Mouse (Mus musculus) liver, embryonic 14.5 days (tissue): ENCODE data around the gene Atxn1. TPM values are rescaled to one million over a fixed set of nuclear protein-coding genes. Genes with fewer than 3 reads are reported as not detected.

Experiments used
- ATAC-seq: fragments of 200-750 bp; cut with Nextera tagmentation; 2 replicates; pipeline ENCODE4 v1.8.0; 2017; ENCODE audit warnings: moderate number of reproducible peaks, mild to moderate bottlenecking, moderate library complexity; ENCODE audit not compliant: insufficient read depth
- DNase-seq, 3 experiments: peaks; one replicate each; pipeline ENCODE4 v3.0.0-alpha.2; 2012 to 2013; ENCODE audit warnings: low read depth in 3 of 3, low spot score in 3 of 3
- H3K27ac ChIP-seq: fragments of 300-500 bp; sonication (generic); 2 replicates; pipeline ENCODE4 v1.5.1; 2014; ENCODE audit warnings: moderate library complexity, mild to moderate bottlenecking, control low read depth, inconsistent platforms
- H3K27me3 ChIP-seq: fragments of 300-500 bp; sonication (generic); 2 replicates; pipeline ENCODE4 v1.6.1; 2014; ENCODE audit warnings: mild to moderate bottlenecking, low read length, moderate library complexity; ENCODE audit not compliant: control insufficient read depth, insufficient read depth
- H3K36me3 ChIP-seq: fragments of 300-500 bp; sonication (generic); replicated peaks from 2 replicates; pipeline ENCODE4 v1.6.1; 2014; ENCODE audit warnings: low read depth; ENCODE audit not compliant: control insufficient read depth, insufficient read depth
- H3K4me1 ChIP-seq, 2 experiments: fragments of 200-500 bp in 1 of 2; fragments of 300-500 bp in 1 of 2; sonication (generic) in 1 of 2; replicated peaks; 2 replicates each; pipeline ENCODE4 v1.6.1; 2012 to 2014; ENCODE audit warnings: antibody characterized with exemption in 1 of 2, inconsistent platforms in 1 of 2, low read length in 1 of 2; ENCODE audit not compliant: control insufficient read depth in 2 of 2, insufficient read depth in 2 of 2
- H3K4me2 ChIP-seq: fragments of 300-500 bp; sonication (generic); 2 replicates; pipeline ENCODE4 v1.6.1; 2014; ENCODE audit warnings: low read depth, mild to moderate bottlenecking, control low read depth, moderate library complexity
- H3K4me3 ChIP-seq, 2 experiments: fragments of 200-500 bp in 1 of 2; fragments of 300-500 bp in 1 of 2; sonication (generic) in 1 of 2; 2 replicates each; pipeline ENCODE4 v1.5.1; 2012 to 2014; ENCODE audit warnings: low read depth in 2 of 2, low read length in 2 of 2, mild to moderate bottlenecking in 2 of 2, control low read depth in 1 of 2, inconsistent platforms in 1 of 2, moderate library complexity in 1 of 2; ENCODE audit not compliant: insufficient read depth in 1 of 2
- H3K9ac ChIP-seq: fragments of 300-500 bp; sonication (generic); replicated peaks from 2 replicates; pipeline ENCODE4 v1.6.1; 2014; ENCODE audit warnings: mild to moderate bottlenecking, control low read depth, moderate library complexity
- H3K9me3 ChIP-seq: fragments of 300-500 bp; sonication (generic); 2 replicates; pipeline ENCODE4 v1.6.1; 2016; ENCODE audit warnings: low read length, mixed read lengths; ENCODE audit not compliant: control insufficient read depth
- CTCF ChIP-seq: IDR thresholded peaks from 2 replicates; pipeline ENCODE4 v1.5.1; 2016; ENCODE audit warnings: antibody characterized with exemption, low read depth, control low read depth
- EP300 ChIP-seq: IDR thresholded peaks from 2 replicates; pipeline ENCODE4 v1.6.1; 2016; ENCODE audit warnings: antibody characterized with exemption, low read depth
- WGBS: fragments of 180-500 bp; shearing (Covaris S2); extraction: QIAGEN DNeasy Blood & Tissue Kit; methylation state at CpG from one replicate; pipeline ENCODE4 v1.1.7; 2014; ENCODE audit not compliant: insufficient replicate concordance; 5-methylcytosine and 5-hydroxymethylcytosine counted together
- polyA plus RNA-seq, 2 experiments: library from polyadenylated mRNA; depleted of rRNA in 1 of 2; stranded (reverse) in 1 of 2; unstranded in 1 of 2; fragments of >200 nt; fragmentation: Nextera tagmentation in 1 of 2; extraction: Ambion mirVana in 1 of 2; gene quantifications; 2 replicates each; pipeline versions ENCODE4 v1.2.1 to v1.2.3; 2012 to 2014

The Atxn1 gene
- polyA plus RNA-seq, 2 experiments: 1.0 to 1.2 TPM

GRCm38 (mm10) chr13:45861885-45862605 is 102.8 kb downstream of the Atxn1 start:
- Histone ChIP-seq H3K27me3 (no peaks in the 10 kb centered on the region), H3K4me3 (no peak overlapping the region), H3K9ac (no peak overlapping the region), H3K27ac (no peak overlapping the region), H3K4me2 (no peak overlapping the region), H3K9me3 (no peaks in the 10 kb centered on the region), H3K36me3 (no peaks in the 10 kb centered on the region), H3K4me1 (peaks cover 15 to 37% of the 10 kb centered on the region in 2 experiments)
- DNase-seq (no peak), ATAC-seq (no peak)
- 75% methylated on average over 13 of the region's 13 CpGs for whole genome bisulfite sequencing
- TF ChIP-seq EP300 (no peak), CTCF (no peak)

- ATAC-seq: no peak
- Histone ChIP-seq H3K27ac (no peak overlapping the region), H3K27me3 (no peaks in the 10 kb centered on the region), H3K9me3 (no peaks in the 10 kb centered on the region), H3K4me3 (no peak overlapping the region), H3K36me3 (no peaks in the 10 kb centered on the region), H3K4me1 (peaks cover 8 to 28% of the 10 kb centered on the region in 2 experiments), H3K4me2 (no peak overlapping the region), H3K9ac (no peak overlapping the region)
- no peak for TF ChIP-seq EP300
- no peak for TF ChIP-seq CTCF
- WGBS: 78% methylated on average over 10 of the region's 10 CpGs
- DNase-seq: no peak
Measured at GRCm38 (mm10) chr13:45861098-45861580, 103.7 kb downstream of the Atxn1 start.

GRCm38 (mm10) chr13:45859081-45859709 is 105.6 kb downstream of the Atxn1 start:
- Histone ChIP-seq H3K9ac (no peak overlapping the region), H3K4me3 (no peak overlapping the region), H3K36me3 (no peaks in the 10 kb centered on the region), H3K27ac (no peak overlapping the region; the same call in 1 of the 2 replicates), H3K9me3 (no peaks in the 10 kb centered on the region), H3K4me2 (no peak overlapping the region), H3K4me1 (peaks cover 9 to 28% of the 10 kb centered on the region in 2 experiments), H3K27me3 (no peaks in the 10 kb centered on the region)
- WGBS: 63% methylated on average over 12 of the region's 12 CpGs
- peak; percentile 75; the same call in 1 of the 2 replicates for ATAC-seq
- DNase-seq: peak in 1 of 3 experiments; percentile 20
- TF ChIP-seq CTCF (no peak), EP300 (peak; percentile 59)

GRCm38 (mm10) chr13:45857416-45857815 is 107.4 kb downstream of the Atxn1 start:
- no peak for ATAC-seq
- WGBS: 82% methylated on average over 8 of the region's 8 CpGs
- Histone ChIP-seq H3K4me3 (no peak overlapping the region), H3K36me3 (no peaks in the 10 kb centered on the region), H3K27me3 (no peaks in the 10 kb centered on the region), H3K27ac (no peak overlapping the region), H3K4me2 (no peak overlapping the region), H3K9ac (no peak overlapping the region), H3K9me3 (no peaks in the 10 kb centered on the region), H3K4me1 (peaks cover 18 to 38% of the 10 kb centered on the region in 2 experiments)
- DNase-seq: no peak
- TF ChIP-seq EP300 (no peak), CTCF (no peak)

GRCm38 (mm10) chr13:45854531-45854930 is 110.3 kb downstream of the Atxn1 start:
- H3K4me1 ChIP-seq: peaks cover 43 to 54% of the 10 kb centered on the region in 2 experiments
- ATAC-seq (no peak), DNase-seq (no peak)
- TF ChIP-seq EP300 (no peak), CTCF (no peak)
- H3K9me3 ChIP-seq: no peaks in the 10 kb centered on the region
- no peak overlapping the region for H3K4me3 ChIP-seq
- H3K27me3 ChIP-seq: no peaks in the 10 kb centered on the region
- no peak overlapping the region for H3K4me2 ChIP-seq
- H3K36me3 ChIP-seq: no peaks in the 10 kb centered on the region
- H3K9ac ChIP-seq: no peak overlapping the region
- H3K27ac ChIP-seq: no peak overlapping the region
- WGBS: 78% methylated on average over 5 of the region's 5 CpGs
